Mouse (Mus musculus): ENCODE measurements around the gene Krt4. TPM values are rescaled to one million over a fixed set of nuclear protein-coding genes. Genes with fewer than 3 reads are reported as not detected.

Krt4 gene
- 0.08 TPM in 1 of 2 replicates, not detected in the other for polyA plus RNA-seq (2015; fragmentation: Nextera tagmentation; extraction: Ambion mirVana)

GRCm38 (mm10) chr15:101924635-101925034 is at the start of gene Krt4:
Gene Krt4, minus strand, starts transcription at chr15:101924735.
- Histone ChIP-seq H3K27ac (replicated peaks) (no peak within 1 kb of the TSS), H3K9me3 (no peaks in the 10 kb centered on the region), H3K4me2 (replicated peaks) (no peak within 1 kb of the TSS), H3K36me3 (no peaks in the 10 kb centered on the region), H3K27me3 (no peaks in the 10 kb centered on the region), H3K4me1 (peaks cover 3% of the 10 kb centered on the region), H3K9ac (replicated peaks) (no peak within 1 kb of the TSS), H3K4me3 (no peak within 1 kb of the TSS)
- ATAC-seq (replicated peaks) = no peak
- WGBS = 78% methylated on average over 11 of the region's 11 CpGs

- ATAC-seq (replicated peaks) = peak; percentile 55
- Histone ChIP-seq H3K27ac (replicated peaks) (no peak overlapping the region), H3K4me2 (replicated peaks) (no peak overlapping the region), H3K27me3 (no peaks in the 10 kb centered on the region), H3K4me3 (no peak overlapping the region), H3K4me1 (peaks cover 15% of the 10 kb centered on the region), H3K9ac (replicated peaks) (0 out of 2 replicates have a peak overlapping the region, but pooled peaks have one; percentile 13), H3K9me3 (no peaks in the 10 kb centered on the region), H3K36me3 (no peaks in the 10 kb centered on the region)
- WGBS = 10% methylated on average over 15 of the region's 15 CpGs
Measured at GRCm38 (mm10) chr15:101973414-101974077, 49.0 kb upstream of the Krt4 start.

- no peaks in the 10 kb centered on the region for H3K36me3 ChIP-seq
- WGBS = 8% methylated on average over 3 of the region's 6 CpGs
- no peaks in the 10 kb centered on the region for H3K9me3 ChIP-seq
- no peak overlapping the region for H3K4me2 ChIP-seq (replicated peaks)
- H3K4me3 ChIP-seq = no peak overlapping the region
- no peak for ATAC-seq (replicated peaks)
- H3K27ac ChIP-seq (replicated peaks) = no peak overlapping the region
- no peak overlapping the region for H3K9ac ChIP-seq (replicated peaks)
- 0 out of 2 replicates have a peak, but pooled peaks cover 4% of the 10 kb centered on the region for H3K4me1 ChIP-seq
- H3K27me3 ChIP-seq = no peaks in the 10 kb centered on the region
Measured at GRCm38 (mm10) chr15:101970536-101970935, 46.0 kb upstream of the Krt4 start.

GRCm38 (mm10) chr15:101966808-101967207 is 42.3 kb upstream of the Krt4 start:
- Histone ChIP-seq H3K27me3 (no peaks in the 10 kb centered on the region), H3K9me3 (no peaks in the 10 kb centered on the region), H3K27ac (replicated peaks) (no peak overlapping the region), H3K9ac (replicated peaks) (no peak overlapping the region), H3K4me3 (no peak overlapping the region), H3K36me3 (no peaks in the 10 kb centered on the region), H3K4me2 (replicated peaks) (no peak overlapping the region), H3K4me1 (no peaks in the 10 kb centered on the region)
- 88% methylated on average over 8 of the region's 8 CpGs for WGBS
- ATAC-seq (replicated peaks) = no peak

GRCm38 (mm10) chr15:101958891-101959290 is 34.4 kb upstream of the Krt4 start:
- no peaks in the 10 kb centered on the region for H3K9me3 ChIP-seq
- H3K4me3 ChIP-seq = no peak overlapping the region
- ATAC-seq (replicated peaks) = no peak
- H3K27me3 ChIP-seq = no peaks in the 10 kb centered on the region
- H3K27ac ChIP-seq (replicated peaks) = no peak overlapping the region
- H3K4me2 ChIP-seq (replicated peaks) = no peak overlapping the region
- H3K9ac ChIP-seq (replicated peaks) = no peak overlapping the region
- H3K4me1 ChIP-seq = no peaks in the 10 kb centered on the region
- no peaks in the 10 kb centered on the region for H3K36me3 ChIP-seq
- 75% methylated on average over 3 of the region's 3 CpGs for WGBS

GRCm38 (mm10) chr15:101954187-101954586 is 29.7 kb upstream of the Krt4 start, which contains the start of gene Krt78:
Gene Krt78, minus strand, starts transcription at chr15:101954287.
- no peaks in the 10 kb centered on the region for H3K27me3 ChIP-seq
- 88% methylated on average over 9 of the region's 9 CpGs for WGBS
- no peak for ATAC-seq (replicated peaks)
- no peak within 1 kb of the TSS for H3K4me3 ChIP-seq
- no peaks in the 10 kb centered on the region for H3K9me3 ChIP-seq
- no peaks in the 10 kb centered on the region for H3K4me1 ChIP-seq
- no peak within 1 kb of the TSS for H3K27ac ChIP-seq (replicated peaks)
- no peak within 1 kb of the TSS for H3K9ac ChIP-seq (replicated peaks)
- no peak within 1 kb of the TSS for H3K4me2 ChIP-seq (replicated peaks)
- H3K36me3 ChIP-seq = no peaks in the 10 kb centered on the region

GRCm38 (mm10) chr15:101952733-101953474 is 28.4 kb upstream of the Krt4 start:
- no peaks in the 10 kb centered on the region for H3K27me3 ChIP-seq
- H3K36me3 ChIP-seq = no peaks in the 10 kb centered on the region
- no peaks in the 10 kb centered on the region for H3K4me1 ChIP-seq
- no peak overlapping the region for H3K9ac ChIP-seq (replicated peaks)
- no peak overlapping the region for H3K4me3 ChIP-seq
- no peak for ATAC-seq (replicated peaks)
- 86% methylated on average over 7 of the region's 7 CpGs for WGBS
- H3K4me2 ChIP-seq (replicated peaks) = no peak overlapping the region
- H3K9me3 ChIP-seq = no peaks in the 10 kb centered on the region
- no peak overlapping the region for H3K27ac ChIP-seq (replicated peaks)

GRCm38 (mm10) chr15:101945430-101945829 is 20.9 kb upstream of the Krt4 start:
- H3K27me3 ChIP-seq = no peaks in the 10 kb centered on the region
- no peaks in the 10 kb centered on the region for H3K9me3 ChIP-seq
- H3K27ac ChIP-seq (replicated peaks) = no peak overlapping the region
- ATAC-seq (replicated peaks) = no peak
- no peaks in the 10 kb centered on the region for H3K4me1 ChIP-seq
- no peak overlapping the region for H3K9ac ChIP-seq (replicated peaks)
- no peak overlapping the region for H3K4me3 ChIP-seq
- no peaks in the 10 kb centered on the region for H3K36me3 ChIP-seq
- 75% methylated on average over 1 of the region's 1 CpGs for WGBS
- H3K4me2 ChIP-seq (replicated peaks) = no peak overlapping the region

- Histone ChIP-seq H3K36me3 (no peaks in the 10 kb centered on the region), H3K27ac (replicated peaks) (no peak overlapping the region), H3K9me3 (no peaks in the 10 kb centered on the region), H3K4me2 (replicated peaks) (no peak overlapping the region), H3K4me3 (no peak overlapping the region), H3K9ac (replicated peaks) (no peak overlapping the region), H3K4me1 (no peaks in the 10 kb centered on the region), H3K27me3 (no peaks in the 10 kb centered on the region)
- 86% methylated on average over 8 of the region's 8 CpGs for WGBS
- no peak for ATAC-seq (replicated peaks)
Measured at GRCm38 (mm10) chr15:101941948-101942347, 17.4 kb upstream of the Krt4 start.

GRCm38 (mm10) chr15:101940274-101940829 is 15.8 kb upstream of the Krt4 start, which contains the start of gene Krt79:
Gene Krt79, minus strand, starts transcription at chr15:101940324.
- WGBS = 72% methylated on average over 6 of the region's 6 CpGs
- Histone ChIP-seq H3K36me3 (no peaks in the 10 kb centered on the region), H3K27me3 (no peaks in the 10 kb centered on the region), H3K9me3 (no peaks in the 10 kb centered on the region), H3K4me1 (no peaks in the 10 kb centered on the region), H3K4me2 (replicated peaks) (no peak within 1 kb of the TSS), H3K27ac (replicated peaks) (no peak within 1 kb of the TSS), H3K4me3 (no peak within 1 kb of the TSS), H3K9ac (replicated peaks) (no peak within 1 kb of the TSS)
- ATAC-seq (replicated peaks) = no peak

- ATAC-seq (replicated peaks) = no peak
- H3K9ac ChIP-seq (replicated peaks) = no peak overlapping the region
- H3K4me2 ChIP-seq (replicated peaks) = no peak overlapping the region
- H3K9me3 ChIP-seq = no peaks in the 10 kb centered on the region
- H3K27me3 ChIP-seq = no peaks in the 10 kb centered on the region
- no peaks in the 10 kb centered on the region for H3K4me1 ChIP-seq
- 86% methylated on average over 9 of the region's 9 CpGs for WGBS
- no peaks in the 10 kb centered on the region for H3K36me3 ChIP-seq
- no peak overlapping the region for H3K4me3 ChIP-seq
- no peak overlapping the region for H3K27ac ChIP-seq (replicated peaks)
Measured at GRCm38 (mm10) chr15:101938600-101939308, 14.2 kb upstream of the Krt4 start.

GRCm38 (mm10) chr15:101933024-101933423 is 8.5 kb upstream of the Krt4 start:
- Histone ChIP-seq H3K36me3 (no peaks in the 10 kb centered on the region), H3K27me3 (peaks cover 5% of the 10 kb centered on the region; the same call in 1 of the 2 replicates), H3K4me2 (replicated peaks) (no peak overlapping the region), H3K27ac (replicated peaks) (no peak overlapping the region), H3K4me3 (no peak overlapping the region), H3K4me1 (peaks cover 7% of the 10 kb centered on the region), H3K9me3 (no peaks in the 10 kb centered on the region), H3K9ac (replicated peaks) (no peak overlapping the region)
- 83% methylated on average over 6 of the region's 6 CpGs for WGBS
- no peak for ATAC-seq (replicated peaks)

All from forebrain, embryonic 15.5 days (tissue).